Mouse (Mus musculus) monocyte, adult 5-6 weeks (primary cell): ENCODE results near the gene Aff4. TPM values are rescaled to one million over a fixed set of nuclear protein-coding genes. Genes with fewer than 3 reads are reported as not detected.
"Not testable (repeated sequence)": the region's sequence is repeated elsewhere in the genome, so short reads cannot be mapped to it uniquely, and the experiment has no call there.

Source experiments
- ATAC-seq: fragments of 153-309, 156-312 bp; replicated peaks from 2 replicates; pipeline ENCODE4 v1.8.0; 2017; ENCODE audit warnings: mild to moderate bottlenecking; ENCODE audit not compliant: low TSS enrichment, insufficient number of reproducible peaks, severe bottlenecking, poor library complexity, low FRiP score
- total RNA-seq: library from RNA; stranded (forward); fragments of 200-1000, 200-491, 200-594 nt; gene quantifications from 3 replicates; pipeline ENCODE4 v1.2.3, GENCODE M21; 2017

Gene Aff4
- total RNA-seq, 1 experiment from 2014 or later: 73.5 TPM

GRCm38 (mm10) chr11:53335505-53336181 is 15.0 kb upstream of the Aff4 start:
- no peak for ATAC-seq

- ATAC-seq: no peak
Measured at GRCm38 (mm10) chr11:53336182-53336571, 14.5 kb upstream of the Aff4 start.

GRCm38 (mm10) chr11:53336924-53337323 is 13.7 kb upstream of the Aff4 start:
- no peak for ATAC-seq

- ATAC-seq: no peak
Measured at GRCm38 (mm10) chr11:53337684-53338083, 12.9 kb upstream of the Aff4 start.

GRCm38 (mm10) chr11:53341019-53341418 is 9.6 kb upstream of the Aff4 start:
- not testable (repeated sequence) for ATAC-seq

GRCm38 (mm10) chr11:53342711-53343110 is 7.9 kb upstream of the Aff4 start:
- no peak for ATAC-seq

GRCm38 (mm10) chr11:53345328-53345727 is 5.3 kb upstream of the Aff4 start:
- ATAC-seq: no peak

GRCm38 (mm10) chr11:53345738-53346137 is 4.9 kb upstream of the Aff4 start:
- no peak for ATAC-seq

- ATAC-seq: peak; percentile 57
Measured at GRCm38 (mm10) chr11:53351224-53351942, 750 bp downstream of the Aff4 start.

- ATAC-seq: no peak
Measured at GRCm38 (mm10) chr11:53351943-53352590, 1.4 kb downstream of the Aff4 start.

- ATAC-seq: no peak
Measured at GRCm38 (mm10) chr11:53358504-53359155, 8.0 kb downstream of the Aff4 start.

- ATAC-seq: no peak
Measured at GRCm38 (mm10) chr11:53367032-53367431, 16.4 kb downstream of the Aff4 start.

GRCm38 (mm10) chr11:53378918-53379317 is 28.3 kb downstream of the Aff4 start:
- ATAC-seq: no peak

- ATAC-seq: no peak
Measured at GRCm38 (mm10) chr11:53383758-53384428, 33.3 kb downstream of the Aff4 start.

GRCm38 (mm10) chr11:53393856-53394255 is 43.2 kb downstream of the Aff4 start:
- ATAC-seq: no peak

GRCm38 (mm10) chr11:53403638-53404037 is 53.0 kb downstream of the Aff4 start:
- no peak for ATAC-seq

- 0 out of 2 replicates have a peak, but pooled peaks have one; percentile 47 for ATAC-seq
Measured at GRCm38 (mm10) chr11:53411738-53412137, 61.1 kb downstream of the Aff4 start.

GRCm38 (mm10) chr11:53413871-53414270 is 63.2 kb downstream of the Aff4 start:
- no peak for ATAC-seq

- ATAC-seq: no peak
Measured at GRCm38 (mm10) chr11:53418048-53418447, 67.4 kb downstream of the Aff4 start.
